Mouse (Mus musculus): ENCODE measurements around the gene Tra2b. TPM values are rescaled to one million over a fixed set of nuclear protein-coding genes. Genes with fewer than 3 reads are reported as not detected.
"Not testable (repeated sequence)": the region's sequence is repeated elsewhere in the genome, so short reads cannot be mapped to it uniquely, and the experiment has no call there.

Tra2b gene
- total and polyA plus RNA-seq, 3 experiments, result 9.9 to 101 (median 71.0) TPM

GRCm38 (mm10) chr16:22242239-22242866 lies 23.5 kb downstream of the Tra2b start:
- no peak for DNase-seq

DNA sequence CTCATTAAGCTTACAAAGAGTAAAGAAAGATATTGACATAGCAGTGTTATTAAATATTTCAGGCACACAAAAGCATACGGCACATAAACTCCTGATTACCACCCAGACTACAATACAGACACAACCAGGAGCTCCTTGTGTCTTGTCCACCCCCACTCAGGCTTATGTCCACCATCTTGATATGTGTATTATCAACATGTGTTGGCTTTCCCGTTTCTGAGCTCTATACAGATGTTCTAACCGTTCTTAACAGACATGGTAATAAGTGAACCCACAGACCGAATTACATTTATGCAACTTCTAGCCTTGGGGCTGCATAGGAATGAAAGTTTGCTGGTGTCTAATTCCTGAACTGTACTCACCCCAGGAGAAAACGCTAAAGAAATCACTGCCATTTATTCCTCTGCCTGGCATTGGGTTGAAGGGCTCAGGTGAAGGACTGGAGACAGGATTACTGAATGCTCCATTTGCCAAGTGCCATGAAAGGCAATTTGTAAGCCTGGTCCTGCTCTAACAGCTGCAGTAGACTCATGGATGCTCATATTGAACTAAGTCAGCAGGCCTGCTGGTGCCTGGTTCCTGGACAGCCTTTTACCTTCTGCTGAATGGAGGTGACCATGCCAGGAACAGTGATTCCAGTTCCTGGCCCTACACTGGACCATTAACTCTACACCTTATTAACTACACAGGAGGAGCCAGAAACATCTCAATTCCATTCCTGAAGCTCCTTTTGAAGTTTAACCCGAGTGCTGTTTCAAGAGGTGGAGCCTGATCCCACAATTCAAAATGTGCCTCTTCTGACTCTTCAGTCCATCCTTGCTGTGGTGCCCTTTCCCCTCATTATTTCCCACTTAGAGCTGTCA lies 24.2 kb downstream of the Tra2b start:
- no peak for DNase-seq

DNA sequence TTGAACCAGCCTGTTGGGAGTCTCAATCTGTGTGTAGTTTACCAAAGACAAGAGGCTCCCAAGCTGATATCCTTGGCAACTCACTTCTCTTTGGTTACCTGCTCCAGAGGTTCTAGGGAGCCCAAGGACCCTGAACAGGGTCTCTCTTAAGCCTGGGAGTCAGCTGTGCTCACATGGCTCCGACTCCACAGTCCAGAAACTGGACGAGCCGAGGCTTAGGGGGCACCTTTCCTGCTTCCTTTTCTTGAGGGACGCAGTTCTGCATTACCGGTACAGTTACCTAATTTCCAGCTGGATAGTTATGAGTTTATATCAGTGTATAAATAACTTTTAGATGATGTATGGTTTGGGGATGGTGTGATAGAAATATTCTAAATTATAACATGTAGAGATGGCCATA lies 24.9 kb downstream of the Tra2b start:
- no peak for DNase-seq

GRCm38 (mm10) chr16:22239978-22240377 lies 25.8 kb downstream of the Tra2b start:
- no peak for DNase-seq

DNA sequence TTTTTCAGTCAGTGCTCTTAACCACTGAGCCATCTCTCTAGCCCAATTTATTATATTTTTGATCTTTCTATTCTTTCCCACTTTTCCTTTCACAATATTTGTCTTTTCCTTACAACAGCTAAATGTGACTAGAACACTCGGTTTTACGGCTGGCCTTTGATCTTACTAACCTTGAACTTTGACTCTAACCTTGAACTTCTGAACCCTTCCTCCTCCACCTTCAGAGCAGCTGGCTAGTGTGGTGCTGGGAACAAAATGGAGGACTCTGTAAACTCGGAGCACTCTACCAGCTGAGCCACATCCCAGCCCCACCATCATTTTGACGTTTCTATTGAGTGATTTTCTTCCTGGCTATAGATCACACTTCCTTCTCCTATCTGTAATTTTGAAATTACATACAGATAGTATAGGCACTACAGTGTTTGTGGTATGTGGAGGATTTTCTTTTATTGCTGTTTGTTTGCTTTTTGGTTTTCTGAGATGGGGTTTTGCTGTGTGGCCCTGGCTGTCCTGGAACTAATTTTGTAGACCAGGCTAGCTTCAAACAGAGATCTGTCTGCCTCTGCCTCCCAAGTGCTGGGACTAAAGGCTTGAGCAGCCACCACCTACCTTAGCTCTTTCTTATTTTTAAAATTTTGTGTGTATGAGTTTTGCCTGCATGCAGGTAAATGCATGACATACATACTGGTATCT lies 26.7 kb downstream of the Tra2b start:
- DNase-seq, result no peak

DNA sequence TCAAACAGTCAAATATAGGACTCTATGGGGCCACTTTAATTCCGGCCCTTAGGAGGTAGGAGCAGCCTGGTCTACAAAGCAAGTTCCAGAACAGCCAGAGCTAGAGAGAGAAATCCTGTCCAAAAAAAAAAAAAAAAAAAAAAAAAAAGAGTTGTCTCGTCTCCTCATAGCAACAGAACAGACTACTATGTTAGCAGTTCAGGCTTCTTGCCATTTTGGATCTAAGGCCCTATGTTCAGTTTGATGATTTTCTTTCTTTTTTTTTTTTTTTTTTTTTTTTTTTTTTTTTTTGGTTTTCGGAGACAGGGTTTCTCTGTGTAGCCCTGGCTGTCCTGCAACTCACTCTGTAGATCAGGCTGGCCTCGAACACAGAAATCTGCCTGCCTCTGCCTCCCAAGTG lies 27.4 kb downstream of the Tra2b start:
- DNase-seq, result not testable (repeated sequence)

DNA sequence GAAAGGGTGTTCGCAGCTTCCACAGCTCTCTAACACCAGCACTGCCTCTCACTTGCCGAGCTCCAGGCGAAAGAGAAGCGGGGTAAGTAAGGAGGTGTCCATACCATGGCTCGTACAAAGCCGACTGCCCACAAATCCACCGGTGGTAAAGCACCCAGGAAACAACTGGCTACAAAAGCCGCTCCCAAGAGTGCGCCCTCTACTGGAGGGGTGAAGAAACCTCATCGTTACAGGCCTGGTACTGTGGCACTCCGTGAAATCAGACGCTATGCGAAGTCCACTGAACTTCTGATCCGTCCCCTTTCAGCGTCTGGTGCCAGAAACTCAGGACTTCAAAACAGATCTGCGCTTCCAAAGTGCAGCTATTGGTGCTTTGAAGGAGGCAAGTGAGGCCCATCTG lies 29.0 kb downstream of the Tra2b start:
- DNase-seq, result no peak

- no peak for DNase-seq
These were observed 31.3 kb downstream of the Tra2b start for GRCm38 (mm10) chr16:22234535-22234934.

GRCm38 (mm10) chr16:22230276-22230675 lies 35.5 kb downstream of the Tra2b start:
- not testable (repeated sequence) for DNase-seq

- DNase-seq, result no peak
These were observed 62.3 kb downstream of the Tra2b start for GRCm38 (mm10) chr16:22203501-22203900.

GRCm38 (mm10) chr16:22201858-22202257 lies 63.9 kb downstream of the Tra2b start:
- no peak for DNase-seq

GRCm38 (mm10) chr16:22200476-22200875 lies 65.3 kb downstream of the Tra2b start:
- no peak for DNase-seq

Other genes starting within 250 kb of the Tra2b start
- 1 to 10 TPM; 7.3 to 9.0 TPM for gene Igf2bp2, start 102.7 kb downstream of the Tra2b start, total RNA-seq (2021)
- gene Igf2bp2, start 102.7 kb downstream of the Tra2b start, polyA plus RNA-seq (2012; rRNA removed), result 2.8 and 3.5 TPM in 2 replicates
- 10 to 100 TPM; 24.5 to 34.1 TPM for gene Etv5, start 173.7 kb upstream of the Tra2b start, total RNA-seq (2021)
- 15.6 and 17.4 TPM in 2 replicates for gene Etv5, start 173.7 kb upstream of the Tra2b start, polyA plus RNA-seq (2012; rRNA removed)

All from adrenal gland, adult 2 months (tissue).